Mouse (Mus musculus) heart, embryonic 14.5 days (tissue): ENCODE results near the gene Klc2. TPM values are rescaled to one million over a fixed set of nuclear protein-coding genes. Genes with fewer than 3 reads are reported as not detected.
"Not testable (repeated sequence)": the region's sequence is repeated elsewhere in the genome, so short reads cannot be mapped to it uniquely, and the experiment has no call there.

Experiments
- ATAC-seq: fragments of 200-750 bp; cut with Nextera tagmentation; 2 replicates; pipeline ENCODE4 v1.8.0; 2017; ENCODE audit warnings: low read depth, moderate TSS enrichment; ENCODE audit not compliant: insufficient number of reproducible peaks, insufficient read depth, low FRiP score
- H3K27ac ChIP-seq, 2 experiments: fragments of 200-500 bp in 1 of 2; fragments of 300-500 bp in 1 of 2; sonication (generic) in 1 of 2; replicated peaks in 1 of 2; 2 replicates each; pipeline ENCODE4 v1.5.1; 2012 to 2014; ENCODE audit warnings: low read depth in 2 of 2, low read length in 2 of 2, control low read depth in 1 of 2, mild to moderate bottlenecking in 1 of 2, mixed read lengths in 1 of 2; ENCODE audit not compliant: control insufficient read depth in 1 of 2, insufficient read depth in 1 of 2
- H3K27me3 ChIP-seq: fragments of 300-500 bp; sonication (generic); 2 replicates; pipeline ENCODE4 v1.6.1; 2014; ENCODE audit warnings: mild to moderate bottlenecking, low read length, control low read depth; ENCODE audit not compliant: control insufficient read depth, insufficient read depth
- H3K36me3 ChIP-seq: fragments of 300-500 bp; sonication (generic); 2 replicates; pipeline ENCODE4 v1.6.1; 2014; ENCODE audit warnings: mild to moderate bottlenecking, control low read depth, low read length, mixed read lengths; ENCODE audit not compliant: control insufficient read depth, insufficient read depth
- H3K4me1 ChIP-seq, 2 experiments: fragments of 200-500 bp in 1 of 2; fragments of 300-500 bp in 1 of 2; sonication (generic) in 1 of 2; 2 replicates each; pipeline ENCODE4 v1.6.1; 2012 to 2014; ENCODE audit warnings: low read length in 2 of 2, control low read depth in 1 of 2, mixed read lengths in 1 of 2; ENCODE audit not compliant: control insufficient read depth in 2 of 2, insufficient read depth in 2 of 2
- H3K4me2 ChIP-seq: fragments of 300-500 bp; sonication (generic); 2 replicates; pipeline ENCODE4 v1.6.1; 2014; ENCODE audit warnings: mild to moderate bottlenecking, low read length
- H3K4me3 ChIP-seq, 2 experiments: fragments of 200-500 bp in 1 of 2; fragments of 300-500 bp in 1 of 2; sonication (generic) in 1 of 2; 2 replicates each; pipeline ENCODE4 v1.5.1; 2012 to 2014; ENCODE audit warnings: low read length in 2 of 2, mild to moderate bottlenecking in 2 of 2, control low read depth in 1 of 2, low read depth in 1 of 2, moderate library complexity in 1 of 2; ENCODE audit not compliant: control insufficient read depth in 1 of 2, insufficient read depth in 1 of 2
- H3K9ac ChIP-seq: fragments of 300-500 bp; sonication (generic); 2 replicates; pipeline ENCODE4 v1.6.1; 2014; ENCODE audit warnings: mild to moderate bottlenecking, low read length
- H3K9me3 ChIP-seq: fragments of 300-500 bp; sonication (generic); 2 replicates; pipeline ENCODE4 v1.6.1; 2016; ENCODE audit warnings: low read length, control low read depth; ENCODE audit not compliant: control insufficient read depth
- WGBS: fragments of 180-500 bp; shearing (Covaris S2); extraction: QIAGEN DNeasy Blood & Tissue Kit; methylation state at CpG from one replicate; pipeline ENCODE4 v1.1.7; 2014; 5-methylcytosine and 5-hydroxymethylcytosine counted together
- polyA plus RNA-seq: library from polyadenylated mRNA; unstranded; fragments of >200 nt; fragmentation: Nextera tagmentation; extraction: Ambion mirVana; gene quantifications from 2 replicates; pipeline ENCODE4 v1.2.1, GENCODE M21; 2014

The Klc2 gene
- polyA plus RNA-seq, 1 experiment from 2014 or later = 20.7 TPM

DNA sequence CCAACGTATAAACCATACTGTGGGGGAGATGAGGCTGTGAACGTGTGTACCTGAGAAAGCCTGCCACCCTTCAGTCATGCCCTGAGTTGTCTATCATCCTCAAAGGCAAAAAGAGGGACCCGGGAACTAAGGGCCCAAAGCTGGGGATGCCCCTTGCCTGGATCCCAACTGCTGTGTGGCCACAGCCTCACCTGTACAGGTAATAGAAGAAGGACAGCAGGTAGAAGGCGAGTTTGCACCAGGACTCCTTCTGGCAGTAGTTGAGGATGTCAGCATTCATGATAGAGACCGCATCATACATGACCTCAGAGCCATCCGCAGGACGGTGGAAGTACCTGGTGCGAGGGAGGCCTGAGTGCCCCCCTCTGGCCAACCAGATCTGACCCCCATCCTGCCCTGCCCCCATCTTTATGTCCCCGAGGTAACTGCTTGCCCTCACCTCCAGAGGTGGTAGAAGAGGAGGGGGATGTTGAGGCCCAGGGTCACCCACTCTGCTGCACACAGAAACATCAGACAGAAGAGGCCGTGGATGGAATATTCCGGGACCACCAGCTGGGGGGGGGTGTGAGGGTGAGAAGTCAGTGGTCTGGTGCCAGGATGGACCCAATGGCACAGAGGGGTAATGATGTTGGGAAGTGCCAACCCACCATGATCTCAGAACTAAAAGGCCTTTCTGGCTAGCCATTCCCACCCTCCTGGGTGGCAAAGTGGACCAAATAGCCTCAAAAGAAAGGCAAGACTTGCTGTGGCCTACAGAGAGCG is 24.7 kb downstream of the Klc2 start:
- ATAC-seq = no peak
- no peak overlapping the region for H3K9ac ChIP-seq
- WGBS = 73% methylated on average over 12 of the region's 12 CpGs

DNA sequence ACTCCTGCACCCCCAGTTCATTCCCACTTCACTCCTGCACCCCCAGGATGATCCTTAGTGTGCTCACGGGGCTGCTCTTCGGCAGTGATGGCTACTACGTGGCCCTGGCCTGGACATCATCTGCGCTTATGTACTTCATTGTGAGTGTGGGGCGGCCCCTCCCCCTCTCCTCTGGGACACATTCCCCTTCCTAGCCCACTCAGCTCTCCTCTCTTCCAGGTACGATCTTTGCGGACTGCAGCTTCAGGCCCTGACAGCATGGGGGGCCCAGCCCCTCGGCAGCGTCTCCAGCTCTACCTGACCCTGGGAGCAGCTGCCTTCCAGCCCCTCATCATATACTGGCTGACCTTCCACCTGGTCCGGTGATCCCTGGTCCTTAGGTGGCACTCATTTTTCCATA is 26.3 kb downstream of the Klc2 start:
- peaks cover 11 to 35% of the 10 kb centered on the region in 2 experiments for H3K4me1 ChIP-seq
- H3K27me3 ChIP-seq = no peaks in the 10 kb centered on the region
- no peak overlapping the region for H3K4me2 ChIP-seq
- peaks cover 39% of the 10 kb centered on the region for H3K36me3 ChIP-seq
- no peak overlapping the region for H3K27ac ChIP-seq
- ATAC-seq = no peak
- WGBS = 88% methylated on average over 10 of the region's 10 CpGs
- H3K9me3 ChIP-seq = no peaks in the 10 kb centered on the region
- H3K9ac ChIP-seq = no peak overlapping the region
- H3K4me3 ChIP-seq = no peak overlapping the region

More for the DNA sequence above, 24.7 kb downstream of the Klc2 start:
- no peaks in the 10 kb centered on the region for H3K9me3 ChIP-seq
- H3K4me1 ChIP-seq = peaks cover 11 to 39% of the 10 kb centered on the region in 2 experiments
- peaks cover 39% of the 10 kb centered on the region for H3K36me3 ChIP-seq
- no peak overlapping the region for H3K4me3 ChIP-seq
- H3K27ac ChIP-seq = no peak overlapping the region
- no peak overlapping the region for H3K4me2 ChIP-seq
- H3K27me3 ChIP-seq = 0 out of 2 replicates have a peak, but pooled peaks cover 3% of the 10 kb centered on the region

DNA sequence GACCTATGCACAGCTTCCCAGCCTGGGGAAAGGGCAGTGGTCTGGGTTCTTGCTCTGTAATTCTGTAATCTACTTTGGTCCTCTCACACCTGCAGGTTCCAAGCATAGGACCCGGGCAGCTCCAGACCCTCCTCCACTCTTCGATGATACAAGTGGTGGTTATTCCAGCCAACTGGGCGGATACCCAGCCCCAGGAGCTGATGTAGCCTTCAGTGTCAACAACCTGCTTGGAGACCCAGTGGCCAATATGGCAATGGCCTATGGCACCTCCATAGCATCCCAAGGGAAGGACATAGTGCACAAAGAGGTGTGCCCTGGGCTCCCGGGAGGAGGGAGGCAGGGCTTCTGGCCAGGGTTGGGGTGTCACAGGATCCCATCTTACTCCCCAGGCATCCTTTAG is 29.0 kb downstream of the Klc2 start:
- Histone ChIP-seq H3K9me3 (no peaks in the 10 kb centered on the region), H3K4me1 (peaks cover 18 to 28% of the 10 kb centered on the region in 2 experiments), H3K27ac (no peak overlapping the region), H3K4me3 (peak overlapping the region; percentile 67 to 78), H3K9ac (peak overlapping the region; percentile 85), H3K4me2 (peak overlapping the region; percentile 74), H3K36me3 (peaks cover 39% of the 10 kb centered on the region), H3K27me3 (peaks cover 20% of the 10 kb centered on the region)
- no peak for ATAC-seq
- WGBS = 91% methylated on average over 4 of the region's 4 CpGs

DNA sequence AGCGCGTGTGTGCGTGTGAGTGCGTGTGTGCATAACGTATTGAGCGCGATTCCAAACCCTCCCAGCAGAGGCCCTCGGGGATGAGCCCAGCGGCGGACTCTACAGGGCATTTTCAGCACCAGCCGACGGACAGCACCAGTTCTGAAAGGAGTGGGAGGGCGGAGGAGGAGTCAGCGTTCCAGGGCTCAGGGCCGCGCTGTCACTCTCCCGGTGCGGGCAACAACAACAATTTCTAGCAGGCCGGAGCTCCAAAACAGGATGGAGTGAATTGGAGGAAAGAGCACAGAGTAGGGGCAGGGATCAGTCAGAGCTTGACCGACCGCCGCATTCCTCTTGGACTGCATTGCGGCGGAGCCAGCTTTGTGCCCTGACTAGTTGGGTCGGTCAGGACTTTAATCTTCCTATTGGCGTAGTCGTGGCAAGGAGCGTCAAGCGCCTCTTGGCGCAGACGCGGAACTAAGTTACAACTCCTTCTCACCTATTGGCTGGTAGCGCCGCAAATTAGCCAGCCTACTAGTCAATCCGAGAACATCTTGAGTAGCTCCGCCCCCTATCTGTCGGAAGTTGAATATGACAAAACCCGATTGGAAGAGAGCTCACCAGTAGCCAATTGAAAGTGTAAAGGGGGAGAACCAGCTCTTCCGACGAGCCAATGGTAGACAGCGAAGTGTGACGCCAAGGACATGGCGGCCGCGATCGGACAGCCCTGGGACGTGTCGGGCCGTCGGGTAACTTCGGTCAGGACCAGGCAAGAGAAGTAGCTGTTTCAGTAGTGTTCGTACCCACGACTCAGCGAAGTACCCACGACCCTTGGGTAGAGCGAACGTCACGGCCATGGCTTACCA is 30.3 kb downstream of the Klc2 start, which contains the start of gene Yif1a:
Gene Yif1a, plus strand, starts transcription at position 655 of the 845 bp plus-strand sequence.
- Histone ChIP-seq H3K4me2 (peak within 1 kb of the TSS; percentile 74), H3K27ac (peak within 1 kb of the TSS; percentile 53 to 75), H3K4me3 (peak within 1 kb of the TSS; percentile 67 to 78), H3K9ac (peak within 1 kb of the TSS; percentile 85), H3K4me1 (peaks cover 15 to 20% of the 10 kb centered on the region in 2 experiments), H3K9me3 (no peaks in the 10 kb centered on the region), H3K27me3 (peaks cover 33% of the 10 kb centered on the region), H3K36me3 (peaks cover 37% of the 10 kb centered on the region)
- ATAC-seq = peak; percentile 87
- WGBS = under 1% methylated on average over 58 of the region's 58 CpGs

DNA sequence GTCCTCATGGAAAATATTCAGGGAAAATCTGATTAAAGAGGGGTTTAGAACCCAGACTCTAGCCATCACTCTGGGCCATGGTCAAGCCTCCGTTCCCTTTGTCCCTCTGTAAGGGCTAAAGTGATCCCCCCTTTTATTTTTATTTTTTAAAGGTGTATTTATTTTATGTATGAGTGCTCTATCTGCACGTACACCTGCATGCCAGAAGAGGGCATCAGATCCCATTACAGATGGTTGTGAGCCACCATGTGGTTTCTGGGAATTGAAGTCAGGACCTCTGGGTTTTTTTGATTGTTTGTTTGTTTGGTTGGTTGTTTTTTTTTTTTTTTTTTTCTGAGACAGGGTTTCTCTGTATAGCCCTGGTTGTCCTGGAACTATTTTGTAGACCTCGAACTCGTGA is 31.8 kb downstream of the Klc2 start:
- not testable (repeated sequence) for H3K4me3 ChIP-seq, H3K4me2 ChIP-seq, H3K9ac ChIP-seq, H3K27ac ChIP-seq, H3K9me3 ChIP-seq, ATAC-seq
- WGBS = 48% methylated on average over 4 of the region's 4 CpGs
- peaks cover 21% of the 10 kb centered on the region for H3K36me3 ChIP-seq
- peaks cover 48% of the 10 kb centered on the region for H3K27me3 ChIP-seq
- H3K4me1 ChIP-seq = peaks cover 15 to 20% of the 10 kb centered on the region in 2 experiments

DNA sequence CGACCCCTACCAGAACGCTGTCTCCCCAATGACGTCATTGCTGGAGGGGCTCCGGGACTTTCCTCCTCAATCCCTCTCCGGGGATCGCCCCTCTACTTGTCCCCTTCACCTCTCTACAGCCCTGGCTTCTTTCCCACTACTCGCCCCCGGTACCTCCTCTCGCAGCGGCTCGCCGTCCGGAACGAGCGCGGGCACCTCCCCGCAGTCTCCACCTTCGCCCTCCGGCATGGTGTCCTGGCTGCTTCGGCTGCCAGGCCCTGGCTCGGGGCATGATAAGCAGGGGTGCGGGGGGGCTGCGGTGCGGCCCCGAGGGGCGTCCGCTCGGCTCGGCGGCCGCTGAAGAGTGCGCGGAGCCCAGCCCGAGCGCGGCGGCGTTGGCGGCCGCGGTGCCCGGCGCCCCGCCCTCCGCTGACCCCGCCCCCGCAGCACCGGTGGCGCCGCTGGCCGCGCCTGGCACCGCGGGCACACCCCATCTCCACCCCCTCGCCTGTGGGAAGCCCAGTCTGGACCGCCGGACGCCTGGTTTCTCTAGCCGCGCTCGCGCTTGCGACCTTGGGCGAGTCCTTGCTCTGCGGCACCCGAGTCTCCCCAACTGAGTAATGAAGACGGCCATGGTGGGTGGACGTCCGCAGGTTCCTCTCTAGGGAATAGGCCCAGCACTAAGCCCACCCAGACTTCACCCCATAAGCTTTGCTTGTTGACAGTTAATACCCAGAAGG is 33.1 kb downstream of the Klc2 start, which contains the start of gene Tmem151a:
Gene Tmem151a, minus strand, starts transcription at position 387 of the 719 bp plus-strand sequence.
- Histone ChIP-seq H3K9ac (peak within 1 kb of the TSS; percentile 55; the same call in 1 of the 2 replicates), H3K9me3 (no peaks in the 10 kb centered on the region), H3K36me3 (peaks cover 9% of the 10 kb centered on the region), H3K4me2 (peak within 1 kb of the TSS; percentile 89), H3K4me1 (peaks cover 15 to 20% of the 10 kb centered on the region in 2 experiments), H3K4me3 (peak within 1 kb of the TSS; percentile 51 to 54), H3K27ac (no peak within 1 kb of the TSS), H3K27me3 (peaks cover 56% of the 10 kb centered on the region)
- under 1% methylated on average over 63 of the region's 69 CpGs for WGBS
- no peak for ATAC-seq

DNA sequence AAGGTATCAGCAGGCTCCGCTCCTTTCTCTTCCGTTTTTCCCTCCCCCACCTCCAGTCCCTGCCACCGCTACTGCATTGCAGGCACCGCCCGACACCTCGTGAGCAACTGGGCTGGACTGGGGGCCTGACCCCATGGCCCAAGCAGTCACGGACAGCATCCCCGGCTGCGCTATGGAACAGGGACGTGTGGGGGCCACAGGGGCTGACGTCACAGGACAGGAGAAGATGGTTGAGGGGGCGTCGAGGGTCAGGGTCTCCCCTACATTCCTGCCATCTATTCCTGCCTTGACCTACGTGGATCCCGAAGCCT is 33.6 kb downstream of the Klc2 start:
- H3K36me3 ChIP-seq = peaks cover 4% of the 10 kb centered on the region; the same call in 1 of the 2 replicates
- peak overlapping the region; percentile 55; the same call in 1 of the 2 replicates for H3K9ac ChIP-seq
- no peak for ATAC-seq
- peaks cover 15 to 20% of the 10 kb centered on the region in 2 experiments for H3K4me1 ChIP-seq
- H3K9me3 ChIP-seq = no peaks in the 10 kb centered on the region
- H3K4me2 ChIP-seq = peak overlapping the region; percentile 89
- H3K4me3 ChIP-seq = peak overlapping the region; percentile 51 to 54
- 4% methylated on average over 15 of the region's 15 CpGs for WGBS
- H3K27me3 ChIP-seq = peaks cover 61% of the 10 kb centered on the region
- H3K27ac ChIP-seq = no peak overlapping the region
